Mouse (Mus musculus) heart, adult 2 months (tissue): ENCODE measurements around the gene Hoxd11.

Source experiments
- CTCF ChIP-seq: fragments of 200-600 bp; IDR thresholded peaks from 2 replicates; pipeline ENCODE4 v1.8.1; 2022; ENCODE audit warnings: antibody characterized with exemption, mild to moderate bottlenecking, moderate library complexity
- EP300 ChIP-seq: fragments of 200-500 bp; IDR thresholded peaks from 2 replicates; pipeline ENCODE4 v1.6.1; 2011; ENCODE audit warnings: low read depth, low read length, control low read depth; ENCODE audit not compliant: insufficient read depth
- POLR2A ChIP-seq: fragments of 200-500 bp; IDR thresholded peaks from 2 replicates; pipeline ENCODE4 v1.6.1; 2011; ENCODE audit warnings: mild to moderate bottlenecking, low read depth, low read length, control low read depth; ENCODE audit not compliant: insufficient read depth

GRCm38 (mm10) chr2:74705467-74706089, 26.2 kb downstream of the Hoxd11 start:
- TF ChIP-seq CTCF (no peak), POLR2A (no peak), EP300 (no peak)
